Mouse (Mus musculus): ENCODE results near the gene Clgn.

Clgn gene

DNA sequence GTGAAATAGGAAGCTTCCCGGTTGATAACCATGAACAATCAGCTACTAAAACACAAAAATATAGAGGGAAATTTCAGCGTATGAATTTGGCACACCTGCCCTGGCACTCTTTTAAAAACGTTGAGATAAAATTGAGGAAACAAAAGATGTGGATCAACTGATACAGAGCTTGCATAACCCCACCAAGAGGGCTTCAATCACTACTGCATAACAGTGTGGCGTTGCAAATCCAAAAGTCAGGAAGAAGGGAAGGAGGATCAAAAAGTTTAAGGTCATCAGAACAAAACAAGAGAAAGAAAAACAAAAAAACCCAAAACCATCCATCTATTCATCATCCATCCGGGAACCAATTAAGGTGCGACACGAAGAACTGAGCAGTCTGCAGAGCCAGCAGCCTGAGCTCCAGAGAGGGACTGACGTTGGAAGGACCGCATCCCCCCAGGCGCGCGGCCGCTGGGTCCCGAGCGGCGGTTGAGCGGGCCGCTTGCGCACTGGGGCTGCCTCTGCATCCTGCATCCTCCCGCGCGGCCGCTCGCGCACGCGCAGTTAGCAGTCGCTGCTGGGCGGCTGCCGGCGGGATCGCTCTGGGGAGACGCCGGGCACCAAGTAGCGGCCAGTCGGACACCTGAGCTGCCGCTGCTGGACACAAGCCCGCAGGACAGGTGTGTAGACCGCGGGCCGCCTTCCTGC lies at the start of gene Clgn:
TSS of gene Clgn (plus strand) at position 552 of the 690 bp plus-strand sequence.
- peak; percentile 74 for DNase-seq

DNA sequence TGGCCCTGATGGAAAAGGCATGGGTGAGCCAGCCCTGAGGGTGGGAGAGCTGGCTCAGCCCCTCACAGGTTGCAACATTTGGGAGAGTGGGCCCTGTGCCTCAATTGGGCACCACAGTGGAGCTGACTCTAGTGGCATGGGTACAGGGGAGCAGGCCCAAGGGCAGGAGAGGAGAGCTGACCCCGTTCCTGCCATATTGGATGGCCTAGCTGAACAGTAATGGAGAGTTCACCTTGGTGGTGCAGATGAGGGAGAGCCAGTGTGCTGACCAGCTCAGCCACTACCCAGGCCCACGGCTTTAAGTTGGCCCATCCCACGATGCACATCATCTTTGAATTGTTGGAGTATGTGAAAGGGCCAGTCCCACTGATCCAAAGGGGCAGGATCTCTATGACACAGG lies 47.6 kb upstream of the Clgn start:
- DNase-seq: no peak

DNA sequence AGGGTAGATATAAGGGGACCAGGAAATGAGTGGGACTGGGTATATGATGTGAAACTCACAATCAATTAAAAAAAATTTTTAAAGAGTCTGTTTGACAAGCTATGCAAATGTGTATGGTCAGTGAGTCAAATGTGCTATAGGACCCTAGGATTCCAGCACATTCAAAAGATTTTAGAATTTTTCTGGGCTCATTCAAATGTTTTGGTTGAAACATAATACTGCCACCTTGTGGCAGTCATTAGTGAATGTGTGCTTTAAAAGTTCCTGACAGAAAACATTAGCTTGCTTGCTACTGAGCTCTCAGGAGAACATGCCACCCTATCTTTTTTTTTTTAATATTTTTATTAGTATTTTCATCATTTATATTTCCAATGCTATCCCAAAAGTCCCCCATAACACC lies 47.0 kb upstream of the Clgn start:
- DNase-seq: no peak

DNA sequence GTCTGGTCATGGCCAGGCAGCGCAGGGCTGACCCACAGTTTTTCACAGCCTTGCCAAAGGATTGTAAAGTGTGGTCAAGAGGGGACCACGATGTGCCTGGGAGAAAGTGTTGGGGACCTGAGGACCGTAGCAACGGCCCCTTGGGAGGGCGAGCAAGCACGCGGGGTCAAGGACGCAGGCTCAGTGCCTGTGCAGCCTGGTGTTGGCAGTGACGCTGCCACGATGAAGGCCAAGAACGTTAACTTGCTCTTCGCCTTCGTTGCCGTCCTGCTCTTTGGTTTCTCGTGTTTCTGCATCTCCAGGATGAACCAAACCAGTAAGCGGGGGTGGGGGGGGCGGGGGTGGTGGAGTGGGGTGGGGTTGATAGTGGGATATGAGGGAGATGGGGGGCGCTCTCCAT lies 41.4 kb upstream of the Clgn start, which contains the start of gene Mgat4d:
TSS of gene Mgat4d (plus strand) at position 209 of the 400 bp plus-strand sequence.
- no peak for DNase-seq

DNA sequence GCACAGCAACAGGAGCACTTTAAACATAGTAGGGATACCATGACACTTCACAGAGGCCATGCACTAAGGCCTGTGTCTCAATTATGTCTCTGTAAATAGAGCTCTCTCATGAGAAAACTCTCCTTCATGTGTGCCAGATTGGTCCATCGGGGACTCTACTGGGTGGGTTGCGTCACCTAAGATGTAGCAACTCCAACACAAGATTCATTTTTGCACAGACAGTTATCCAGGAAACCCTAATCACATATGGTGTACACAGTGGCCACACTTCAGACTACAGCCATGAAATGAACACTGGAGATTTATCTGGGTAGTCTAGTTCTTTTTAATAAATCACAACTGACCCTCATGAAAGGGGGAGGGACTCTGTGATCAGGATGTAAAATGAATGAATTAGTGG lies 38.4 kb upstream of the Clgn start:
- DNase-seq: no peak

DNA sequence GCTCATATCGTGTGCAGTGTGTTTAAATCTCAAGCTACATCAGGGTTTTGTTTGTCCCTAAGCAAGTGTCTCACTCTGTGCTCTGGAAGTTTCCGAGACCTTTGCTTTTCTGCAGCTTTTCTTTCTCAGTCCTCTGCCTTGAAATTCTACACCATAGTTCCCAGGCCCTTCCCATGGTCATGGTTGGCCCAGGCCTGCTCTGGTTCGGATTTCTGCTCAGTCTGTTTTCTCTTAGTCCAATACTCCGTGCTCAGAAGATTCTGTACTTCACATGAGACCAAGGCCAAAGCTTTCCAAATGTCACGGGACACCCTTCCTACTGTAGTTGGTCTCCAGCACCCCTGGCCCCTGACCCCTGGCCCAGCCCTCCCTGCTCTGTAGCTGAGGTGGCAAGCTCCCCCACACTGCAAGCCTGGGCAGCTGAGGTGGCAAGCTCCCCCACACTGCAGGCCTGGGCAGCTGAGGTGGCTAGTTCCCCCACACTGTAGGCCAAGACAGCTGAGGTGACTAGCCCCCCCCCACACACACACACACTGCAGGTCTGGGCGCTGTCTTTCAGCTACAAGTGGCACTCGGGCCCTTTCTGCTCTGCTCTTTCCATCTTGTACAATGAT lies 26.4 kb upstream of the Clgn start:
- peak; percentile 16 for DNase-seq

DNA sequence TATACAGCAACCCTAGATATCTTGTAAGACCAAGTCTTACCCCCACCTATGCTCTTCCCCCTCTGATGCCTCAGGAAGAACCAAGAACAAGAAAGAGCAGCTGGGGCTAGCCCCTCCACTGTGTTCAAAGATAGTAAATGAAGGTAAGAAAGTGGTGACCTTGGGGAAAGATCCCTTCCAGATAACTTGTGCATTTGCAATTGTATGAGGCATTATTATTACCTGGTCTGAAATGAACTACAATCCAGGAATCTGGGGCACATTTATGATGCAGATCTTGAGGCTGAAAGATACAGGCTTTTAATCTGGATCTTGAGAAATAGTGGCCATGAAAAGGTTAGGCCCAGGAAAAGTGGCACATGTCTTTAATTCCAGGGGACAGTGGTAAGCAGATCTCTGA lies 12.4 kb upstream of the Clgn start:
- DNase-seq: no peak

DNA sequence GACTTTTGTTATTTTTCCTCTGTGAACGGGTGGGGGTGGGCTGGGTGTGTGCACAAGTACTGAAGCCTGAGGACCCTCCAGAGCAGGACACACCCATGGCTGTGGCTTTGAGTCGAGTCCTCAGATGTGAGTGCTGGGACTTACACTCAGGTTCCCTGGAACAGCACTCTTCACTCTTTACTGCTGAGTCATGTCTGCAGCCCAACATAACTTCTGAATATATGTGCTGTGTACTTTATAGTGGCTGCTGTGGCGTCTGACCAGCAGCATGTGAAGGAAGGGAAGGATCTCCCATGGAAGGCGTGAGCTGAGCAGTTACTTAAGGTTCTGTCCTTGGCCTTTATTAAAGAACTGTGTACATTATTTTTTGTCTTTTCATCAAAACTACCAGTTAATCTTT lies 9.5 kb upstream of the Clgn start:
- DNase-seq: no peak

DNA sequence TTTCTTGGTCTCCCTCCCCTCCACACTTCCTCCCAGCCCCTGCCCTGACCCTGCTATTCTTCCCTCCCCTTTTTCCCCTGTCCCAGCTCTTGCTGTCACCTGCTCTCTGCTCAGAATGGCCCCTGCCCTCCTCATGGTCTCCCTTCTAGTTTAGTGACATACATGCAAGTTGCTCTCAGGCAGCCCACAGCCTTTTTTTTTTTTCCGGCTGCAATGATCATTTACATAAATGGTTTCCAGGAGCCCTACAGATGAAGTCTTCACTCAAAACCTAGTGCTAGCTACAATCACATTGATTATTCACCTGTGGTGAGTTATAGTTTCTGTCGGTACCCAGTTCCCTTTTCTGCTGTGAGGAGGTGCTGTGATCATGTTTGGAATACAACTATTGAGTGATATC lies 8.7 kb upstream of the Clgn start:
- DNase-seq: no peak

DNA sequence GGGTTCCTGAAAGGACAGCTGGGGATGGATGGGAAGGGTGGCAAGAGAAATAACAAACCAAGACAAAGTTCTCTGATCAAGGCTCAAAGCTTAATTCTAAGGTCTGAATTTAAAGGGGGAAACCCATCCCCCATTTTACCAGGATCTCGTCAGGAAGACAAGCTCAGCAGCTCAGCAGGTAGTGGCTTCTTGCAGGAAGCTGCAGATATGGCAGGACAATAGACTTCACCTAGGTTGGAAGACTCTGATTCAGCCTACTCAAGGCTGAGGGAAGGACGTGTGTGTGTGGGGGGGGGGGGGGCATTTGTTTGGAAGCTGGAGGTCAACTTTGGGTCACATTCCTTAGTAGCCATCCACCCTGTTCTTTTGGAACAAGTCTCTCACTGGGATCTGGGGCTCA lies 6.8 kb upstream of the Clgn start:
- DNase-seq: no peak

DNA sequence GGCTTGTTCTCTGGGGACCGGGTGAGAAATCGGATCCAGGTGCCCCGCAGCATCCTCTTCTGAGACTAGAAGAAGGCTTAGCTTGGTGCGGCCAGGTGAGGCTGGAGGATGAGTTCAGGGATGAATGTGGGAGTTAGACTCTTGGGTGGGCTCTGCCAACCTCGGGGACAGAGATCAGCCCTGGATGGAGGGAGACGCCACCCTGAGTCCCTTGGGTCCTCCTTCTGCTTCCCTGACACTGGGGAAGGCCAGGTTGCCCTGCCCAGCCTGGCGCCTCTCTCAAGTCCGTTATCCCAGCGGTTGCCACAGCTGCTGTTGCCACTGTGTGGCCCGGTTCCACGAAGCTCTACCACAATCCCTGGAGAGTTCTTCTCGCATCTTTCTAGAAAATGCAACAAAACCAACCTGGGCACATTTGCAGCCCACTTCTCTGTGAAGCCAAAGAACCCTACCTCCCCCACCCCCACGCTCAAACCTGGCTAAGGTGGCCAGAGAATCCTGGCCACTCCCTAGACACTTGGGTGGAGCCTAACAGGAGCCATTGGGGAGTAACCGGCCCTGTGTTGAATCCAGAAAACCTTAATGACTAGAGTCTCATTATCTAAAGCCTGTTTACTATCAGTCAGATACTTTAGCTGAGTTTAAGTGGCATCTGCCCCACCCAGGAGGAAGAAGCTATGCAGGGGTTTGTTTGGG lies 487 bp downstream of the Clgn start:
- DNase-seq: no peak

DNA sequence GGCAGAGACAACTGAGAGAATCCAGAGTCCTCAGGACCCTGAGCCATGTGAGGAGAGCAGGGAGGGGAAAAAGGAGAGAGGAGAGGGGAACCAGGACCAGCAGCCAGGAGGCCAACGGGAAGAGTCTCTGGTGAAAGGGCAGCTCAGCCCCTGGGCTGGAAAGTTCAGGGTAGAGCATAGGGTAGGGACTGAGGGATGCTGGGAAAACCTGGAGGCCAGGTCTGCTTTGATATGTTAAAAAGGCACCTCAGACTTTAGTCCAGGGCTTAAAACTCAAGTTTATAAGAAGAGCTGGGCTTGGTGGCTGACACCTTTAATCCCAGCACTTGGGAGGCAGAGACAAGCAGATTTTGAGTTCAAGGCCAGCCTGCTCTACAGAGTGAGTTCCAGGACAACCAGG lies 2.9 kb downstream of the Clgn start:
- no peak for DNase-seq

DNA sequence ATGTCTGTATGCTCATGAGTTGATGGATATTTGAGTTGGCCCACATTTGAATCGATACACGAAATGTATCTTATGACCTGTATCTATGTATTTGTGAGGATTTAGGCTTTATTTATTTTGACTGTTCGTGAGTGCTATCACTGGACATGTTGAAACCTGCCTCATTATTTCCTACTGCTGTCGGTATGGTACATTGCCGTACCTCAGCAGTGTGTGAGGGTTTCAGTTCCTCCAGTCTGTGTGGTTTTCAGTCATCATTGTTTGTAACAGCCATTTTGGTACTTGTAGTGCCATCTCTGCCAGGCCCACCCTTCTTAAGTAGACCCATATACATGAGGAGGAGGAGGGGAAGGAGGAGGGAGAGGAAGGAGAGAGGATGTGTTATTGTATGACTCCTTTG lies 4.7 kb downstream of the Clgn start:
- DNase-seq: no peak

DNA sequence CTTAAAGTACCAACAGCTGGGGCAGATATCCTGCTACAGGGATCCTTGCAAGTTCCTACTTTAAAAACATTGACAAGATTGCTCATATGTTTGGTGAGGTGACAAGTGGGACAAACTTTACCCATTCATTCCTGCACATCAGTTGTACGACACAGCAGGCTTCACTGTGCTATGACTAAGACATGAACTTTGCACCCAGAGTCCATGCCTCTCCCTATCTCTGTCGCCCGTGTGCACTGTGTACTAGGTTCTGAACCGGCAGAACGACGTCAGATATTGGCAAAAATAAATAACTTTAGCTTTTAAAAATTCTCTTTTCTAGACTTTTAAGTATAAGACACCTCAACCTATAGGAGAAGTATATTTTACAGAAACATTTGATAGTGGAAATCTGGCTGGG lies 7.0 kb downstream of the Clgn start:
- no peak for DNase-seq

DNA sequence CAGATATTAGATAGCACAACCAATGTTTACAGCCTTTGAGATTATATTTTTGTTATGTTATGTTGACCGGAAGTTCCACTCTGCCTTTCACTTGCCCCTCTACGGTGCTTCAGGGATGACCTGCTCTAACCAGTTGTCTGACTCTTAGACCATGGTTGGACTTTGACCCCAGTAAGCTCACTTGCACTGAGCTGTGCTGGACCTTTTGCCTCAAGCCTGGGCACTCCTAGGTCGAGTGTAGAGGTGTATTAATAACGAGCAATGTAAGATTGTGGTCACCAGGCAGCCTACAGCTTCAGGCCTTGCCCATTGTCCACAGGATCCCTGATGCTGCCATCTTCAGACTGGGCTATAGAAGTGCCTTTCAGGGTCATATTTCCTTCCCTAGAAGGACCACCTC lies 8.1 kb downstream of the Clgn start:
- DNase-seq: no peak

DNA sequence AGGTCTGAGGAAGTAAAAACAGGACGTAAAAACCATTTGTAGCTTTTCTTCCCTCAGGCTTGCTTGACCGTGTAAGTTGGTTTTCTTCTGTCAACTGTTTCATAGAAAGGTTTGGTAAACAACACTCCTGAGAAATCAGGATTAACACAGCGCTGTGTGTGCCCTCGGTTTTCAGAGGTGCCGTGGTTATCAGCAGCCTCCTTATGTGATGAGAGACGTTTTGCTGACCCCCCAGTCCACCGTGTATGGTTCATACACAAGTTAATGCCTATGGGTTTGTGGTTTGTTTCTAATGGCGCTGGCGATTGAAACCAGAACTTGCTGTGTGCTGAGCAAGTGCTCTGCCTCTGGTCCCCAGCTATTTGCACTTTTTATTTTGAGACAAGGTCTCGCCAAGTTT lies 15.9 kb downstream of the Clgn start:
- no peak for DNase-seq

DNA sequence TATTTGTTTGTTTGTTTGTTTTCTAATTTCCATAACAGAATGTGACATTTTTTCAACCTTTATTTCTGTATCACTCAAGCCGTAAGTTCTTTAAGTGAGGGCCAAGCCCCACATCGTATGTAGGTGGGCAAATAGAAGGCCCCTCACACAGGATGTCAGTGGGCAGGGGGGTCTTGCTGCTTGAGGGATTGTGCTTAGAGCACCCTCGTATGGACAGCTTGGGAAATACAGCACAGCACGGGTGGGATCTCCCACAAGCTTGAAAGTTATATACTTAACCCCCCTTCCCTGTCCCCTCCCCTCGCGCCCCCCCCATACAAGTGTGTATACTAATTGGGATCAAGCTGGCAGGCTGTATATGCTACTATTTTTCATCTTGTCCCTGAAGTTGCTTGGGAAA lies 17.2 kb downstream of the Clgn start:
- DNase-seq: no peak

DNA sequence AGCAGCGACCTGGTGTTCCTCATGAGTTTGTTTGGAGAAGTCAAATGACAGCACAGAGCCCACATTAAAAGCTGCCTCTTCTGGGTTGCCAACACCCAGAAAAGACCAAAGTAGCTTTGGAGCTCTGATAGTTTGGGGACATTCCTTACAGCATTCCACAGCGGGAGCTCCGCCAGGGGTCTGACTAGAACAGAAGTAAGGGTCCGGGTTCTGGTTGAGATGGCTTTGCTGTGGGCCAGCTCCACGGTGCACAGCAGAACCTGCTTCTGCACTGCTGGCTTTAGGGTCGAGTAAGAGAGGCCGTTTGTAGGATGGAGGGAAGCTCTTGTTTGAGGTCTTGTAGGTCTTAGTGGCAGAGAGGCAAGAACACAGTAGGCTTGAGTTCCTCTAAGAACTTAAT lies 18.8 kb downstream of the Clgn start:
- DNase-seq: no peak

DNA sequence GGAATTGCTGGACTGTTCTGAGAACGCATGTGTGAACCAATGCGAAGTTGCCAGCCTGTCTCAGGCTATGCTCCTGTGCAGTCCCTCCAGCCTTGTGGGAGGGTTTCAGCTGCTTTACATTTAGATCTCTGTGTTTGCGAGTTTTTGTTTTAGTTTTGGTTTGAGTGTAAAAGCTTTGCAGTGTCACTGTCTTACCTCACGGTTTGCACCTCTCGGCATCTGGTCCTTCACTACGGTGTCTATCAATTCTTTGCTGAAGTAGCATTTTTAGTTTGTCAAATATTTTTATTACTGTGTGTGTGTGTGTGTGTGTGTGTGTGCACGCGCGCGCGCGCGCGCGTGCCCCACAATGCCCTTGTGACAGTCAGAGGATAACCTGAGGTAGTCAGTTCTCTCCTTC lies 27.2 kb downstream of the Clgn start:
- no peak for DNase-seq

DNA sequence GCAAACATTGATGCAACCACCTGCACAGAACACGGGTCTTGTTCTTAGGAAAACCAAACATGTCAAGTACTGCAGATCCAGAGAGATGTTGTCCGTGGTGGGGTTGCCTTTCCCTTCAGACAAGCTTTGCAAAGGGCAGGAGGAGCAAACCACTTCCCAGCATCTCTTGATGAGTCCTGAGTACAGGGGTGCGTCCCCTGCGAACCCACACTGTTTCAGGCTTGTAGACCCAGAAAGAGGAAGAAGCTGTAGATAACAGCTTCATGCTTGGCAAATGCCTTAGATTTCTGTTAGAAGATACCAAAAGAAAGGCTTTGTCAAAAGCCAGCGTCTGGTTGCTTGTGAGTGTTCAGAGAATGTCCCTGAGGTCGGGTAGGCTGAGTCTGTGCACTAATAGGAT lies 28.3 kb downstream of the Clgn start:
- DNase-seq: no peak

DNA sequence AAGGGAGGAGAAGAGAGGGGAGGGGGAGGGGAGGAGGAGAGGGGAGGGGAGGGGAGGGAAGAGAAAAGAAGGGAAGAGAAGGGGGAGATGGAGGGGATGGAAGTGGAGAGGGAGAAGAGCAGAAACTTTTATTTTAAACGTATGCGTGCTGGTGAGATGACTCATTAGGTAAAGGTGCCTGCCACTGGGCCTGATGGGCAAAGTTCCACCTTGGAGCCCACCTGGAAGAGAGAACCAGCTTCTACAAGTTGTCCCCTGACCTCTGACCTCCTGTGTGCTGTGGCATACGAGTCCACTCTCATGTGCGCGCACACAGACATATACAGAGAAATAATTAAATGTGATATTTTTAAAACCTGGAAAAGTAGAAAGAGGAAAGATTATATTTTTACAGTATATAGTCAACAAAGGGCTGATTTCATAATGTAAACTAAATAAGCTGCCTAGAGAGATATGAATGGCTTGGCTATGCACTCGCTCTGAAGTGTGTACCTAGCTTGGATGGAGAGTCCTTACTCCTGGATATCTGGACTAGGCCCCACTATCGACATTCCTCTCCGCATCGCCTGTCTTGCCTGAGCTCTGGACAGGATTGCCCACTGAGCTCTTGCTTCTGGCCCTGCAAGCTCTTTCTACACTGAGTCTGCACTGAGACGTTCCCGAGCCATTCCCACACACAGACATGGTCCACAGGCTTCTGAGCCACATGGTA lies 29.3 kb downstream of the Clgn start:
- no peak for DNase-seq

DNA sequence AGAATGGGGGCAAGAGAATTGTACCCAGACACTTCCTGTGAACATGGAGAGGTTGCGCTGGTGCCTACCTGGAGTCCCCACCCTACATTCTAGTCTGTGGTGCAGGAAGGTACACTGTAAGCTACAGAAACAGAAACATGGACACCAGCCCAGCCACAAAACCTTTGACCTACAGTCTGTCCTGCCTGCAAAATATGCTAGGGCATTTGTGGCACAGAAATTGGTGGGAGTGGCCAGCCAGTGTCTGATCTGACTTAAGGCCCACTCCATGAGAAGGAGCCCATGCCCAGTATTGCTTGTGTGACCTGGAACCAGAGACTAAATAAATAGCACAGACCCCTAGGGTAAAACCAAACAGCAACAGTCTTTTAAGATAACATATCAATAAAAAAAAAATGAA lies 31.7 kb downstream of the Clgn start:
- DNase-seq: no peak

DNA sequence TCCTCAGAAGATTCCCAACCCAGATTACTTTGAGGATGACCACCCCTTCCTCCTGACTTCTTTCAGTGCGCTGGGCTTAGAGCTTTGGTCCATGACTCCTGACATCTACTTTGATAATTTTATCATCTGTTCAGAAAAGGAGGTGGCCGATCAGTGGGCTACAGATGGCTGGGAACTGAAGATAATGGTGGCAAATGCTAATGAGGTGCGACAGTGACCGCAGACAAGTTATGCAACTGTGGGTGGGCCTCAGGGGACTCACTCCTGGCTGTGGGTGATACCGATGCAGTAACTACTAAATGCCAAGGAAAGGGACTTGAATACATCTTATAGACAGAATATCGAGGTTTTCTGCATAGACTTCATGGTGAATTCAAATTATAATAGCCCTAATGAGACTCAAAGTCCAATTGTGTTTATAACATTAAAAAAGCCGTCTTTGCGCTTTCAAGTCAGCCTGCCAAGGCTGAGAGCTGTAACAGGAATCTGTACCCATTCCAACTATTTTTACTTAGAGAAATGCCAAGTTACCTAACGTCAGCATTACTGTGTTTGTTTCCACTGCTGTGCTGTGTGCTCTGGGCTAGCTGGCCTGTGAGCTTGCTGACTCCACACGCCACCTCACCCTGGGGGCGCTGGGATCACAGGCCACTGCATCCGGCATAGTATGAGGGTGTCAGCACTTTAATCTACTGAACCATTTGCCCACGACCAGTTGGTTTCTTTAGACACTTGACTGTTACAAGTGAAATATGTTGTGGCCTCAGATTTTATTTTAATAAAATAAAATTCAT lies 33.6 kb downstream of the Clgn start:
- peak; percentile 21 for DNase-seq
